Mouse (Mus musculus): ENCODE results near the gene Gm20481. TPM values are rescaled to one million over a fixed set of nuclear protein-coding genes. Genes with fewer than 3 reads are reported as not detected.
"Not testable (repeated sequence)": the region's sequence is repeated elsewhere in the genome, so short reads cannot be mapped to it uniquely, and the experiment has no call there.

Gm20481 gene
- polyA plus RNA-seq, 1 experiment from 2014 or later, result not detected

DNA sequence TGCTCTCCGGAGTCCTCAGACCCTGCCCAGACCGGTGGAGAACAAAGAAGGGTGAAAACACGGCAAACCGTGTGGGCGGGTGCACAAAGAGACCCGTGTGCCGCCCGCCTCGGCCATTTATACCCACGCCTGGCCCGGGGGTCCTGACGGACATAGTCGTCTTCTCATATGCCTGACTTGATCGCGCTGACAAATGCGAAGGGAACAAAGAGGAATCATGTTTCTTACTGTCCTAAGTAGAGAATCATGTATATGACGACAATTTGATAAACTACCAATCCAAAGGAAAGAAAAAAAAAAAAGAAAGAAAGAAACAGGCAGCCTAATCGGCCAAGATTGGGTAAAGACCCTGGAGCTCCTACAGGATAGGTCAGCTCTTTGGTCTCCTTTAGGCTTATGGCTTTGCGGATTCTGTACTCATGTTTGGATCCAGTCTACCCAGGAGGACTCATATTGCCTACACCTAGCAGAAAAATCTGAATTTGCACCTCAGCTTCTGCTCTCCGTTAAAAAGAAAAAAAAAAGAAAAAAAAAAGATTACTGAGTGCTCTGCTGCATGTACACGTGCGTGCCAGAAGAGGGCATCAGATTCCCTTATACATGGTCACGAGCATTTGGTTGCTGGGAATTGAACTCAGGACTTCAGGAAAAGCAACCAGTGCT lies 17.2 kb upstream of the Gm20481 start:
- Histone ChIP-seq H3K27me3 (peaks cover 8% of the 10 kb centered on the region; the same call in 1 of the 2 replicates), H3K27ac (peak overlapping the region; percentile 95), H3K9ac (peak overlapping the region; percentile 99), H3K36me3 (peaks cover 18% of the 10 kb centered on the region), H3K4me2 (replicated peaks) (peak overlapping the region; percentile 83), H3K4me1 (peaks cover 9% of the 10 kb centered on the region), H3K4me3 (peak overlapping the region; percentile 87), H3K9me3 (no peaks in the 10 kb centered on the region)
- peak; percentile 68; the same call in 1 of the 2 replicates for ATAC-seq (ENCODE audit: insufficient number of reproducible peaks, insufficient read depth, low FRiP score, low TSS enrichment)
- under 1% methylated on average over 23 of the region's 23 CpGs for WGBS

DNA sequence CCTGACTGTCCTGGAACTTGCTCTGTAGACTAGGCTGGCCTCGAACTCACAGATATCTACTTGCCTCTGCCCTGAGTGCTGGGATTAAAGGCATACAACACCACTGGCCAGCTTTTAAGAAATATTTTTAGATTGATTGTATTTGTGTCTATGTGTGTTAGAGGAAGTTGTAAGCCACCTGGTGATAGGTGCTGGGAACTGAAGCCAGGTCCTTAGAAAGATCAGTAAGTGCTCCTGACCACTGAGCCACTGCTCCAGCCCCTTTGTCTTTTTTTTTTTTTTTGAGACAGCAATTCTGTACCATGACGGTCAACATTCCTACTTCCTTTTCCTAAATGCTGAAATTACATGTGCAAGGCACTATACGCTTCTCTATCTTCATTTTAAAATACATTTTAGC lies 16.5 kb upstream of the Gm20481 start:
- H3K27ac ChIP-seq, result peak overlapping the region; percentile 95; the same call in 1 of the 2 replicates
- H3K4me3 ChIP-seq, result peak overlapping the region; percentile 87
- H3K4me2 ChIP-seq (replicated peaks), result peak overlapping the region; percentile 83; the same call in 1 of the 2 replicates

DNA sequence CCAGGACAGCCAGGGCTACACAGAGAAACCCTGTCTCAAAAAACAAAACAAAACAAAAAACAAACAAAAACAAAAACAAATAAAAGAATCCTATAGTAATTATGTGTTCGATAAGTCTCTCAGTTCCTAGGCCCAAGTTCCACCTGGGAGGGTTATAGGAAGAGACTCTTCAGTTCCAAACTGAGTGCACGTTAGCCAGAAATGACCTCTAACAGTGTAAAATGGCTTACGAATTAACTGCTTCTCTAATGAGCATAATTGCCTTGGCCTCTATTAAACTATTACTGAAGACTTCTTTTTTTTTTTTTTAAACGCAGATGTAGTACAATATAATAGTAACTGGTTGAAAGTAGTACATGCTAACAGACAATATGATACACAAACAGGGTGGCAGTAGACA lies 15.8 kb upstream of the Gm20481 start:
- ATAC-seq (ENCODE audit: insufficient number of reproducible peaks, insufficient read depth, low FRiP score, low TSS enrichment), result no peak
- WGBS, result 86% methylated on average over 4 of the region's 4 CpGs
- Histone ChIP-seq H3K4me1 (peaks cover 9% of the 10 kb centered on the region), H3K9ac (no peak overlapping the region), H3K4me2 (replicated peaks) (no peak overlapping the region), H3K36me3 (peaks cover 18% of the 10 kb centered on the region), H3K9me3 (no peaks in the 10 kb centered on the region), H3K27ac (no peak overlapping the region), H3K27me3 (peaks cover 8% of the 10 kb centered on the region; the same call in 1 of the 2 replicates), H3K4me3 (no peak overlapping the region)

More for the DNA sequence above, 16.5 kb upstream of the Gm20481 start:
- H3K9me3 ChIP-seq, result no peaks in the 10 kb centered on the region
- H3K27me3 ChIP-seq, result peaks cover 8% of the 10 kb centered on the region; the same call in 1 of the 2 replicates
- H3K4me1 ChIP-seq, result peaks cover 9% of the 10 kb centered on the region
- no peak for ATAC-seq (ENCODE audit: insufficient number of reproducible peaks, insufficient read depth, low FRiP score, low TSS enrichment)
- WGBS, result 91% methylated on average over 3 of the region's 3 CpGs
- H3K36me3 ChIP-seq, result peaks cover 18% of the 10 kb centered on the region
- H3K9ac ChIP-seq, result no peak overlapping the region

DNA sequence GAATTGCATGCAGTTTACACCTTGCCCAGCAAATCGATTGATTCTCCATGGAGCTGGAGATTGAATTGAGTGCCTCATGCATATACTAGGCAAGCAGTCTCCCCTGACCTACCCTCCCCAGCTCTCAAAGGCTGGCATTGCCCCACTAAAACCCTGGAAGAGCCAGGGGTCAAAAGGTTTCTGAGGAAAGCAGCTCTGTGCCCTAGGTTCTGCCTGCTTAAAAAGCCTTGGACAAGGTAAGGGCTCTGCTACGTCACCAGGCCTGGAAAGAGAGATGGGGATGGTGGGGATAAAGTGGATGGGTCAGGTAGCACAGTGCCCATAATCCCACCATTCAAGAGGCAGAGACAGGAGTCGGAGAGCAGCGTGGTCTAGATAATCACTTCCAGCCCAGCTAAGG lies 14.9 kb upstream of the Gm20481 start:
- Histone ChIP-seq H3K27me3 (peaks cover 8% of the 10 kb centered on the region; the same call in 1 of the 2 replicates), H3K9ac (no peak overlapping the region), H3K36me3 (peaks cover 12% of the 10 kb centered on the region), H3K4me2 (replicated peaks) (no peak overlapping the region), H3K4me3 (no peak overlapping the region), H3K27ac (no peak overlapping the region), H3K9me3 (no peaks in the 10 kb centered on the region), H3K4me1 (peaks cover 9% of the 10 kb centered on the region)
- 46% methylated on average over 4 of the region's 4 CpGs for WGBS
- ATAC-seq (ENCODE audit: insufficient number of reproducible peaks, insufficient read depth, low FRiP score, low TSS enrichment), result no peak

DNA sequence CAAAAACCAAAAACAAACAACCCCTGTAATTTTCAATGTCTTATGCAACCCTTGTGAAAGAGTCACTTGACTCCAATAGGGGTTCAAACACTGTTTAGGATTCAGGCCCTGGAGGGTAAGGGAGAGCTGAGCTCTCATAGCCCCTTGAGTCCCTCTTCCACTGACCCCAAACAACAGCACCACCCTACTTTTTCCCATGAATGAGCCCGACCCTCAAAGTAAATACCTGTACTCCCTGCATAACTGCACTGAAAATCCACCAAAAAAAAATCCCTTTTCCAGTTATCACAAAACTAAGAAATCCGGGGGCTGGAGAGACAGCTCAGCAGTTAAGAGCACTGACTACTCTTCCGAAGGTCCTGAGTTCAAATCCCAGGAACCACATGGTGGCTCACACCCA lies 13.8 kb upstream of the Gm20481 start:
- Histone ChIP-seq H3K4me3 (no peak overlapping the region), H3K4me2 (replicated peaks) (no peak overlapping the region), H3K36me3 (peaks cover 1% of the 10 kb centered on the region), H3K4me1 (peaks cover 7% of the 10 kb centered on the region), H3K9me3 (no peaks in the 10 kb centered on the region), H3K9ac (no peak overlapping the region), H3K27me3 (peaks cover 8% of the 10 kb centered on the region; the same call in 1 of the 2 replicates), H3K27ac (no peak overlapping the region)
- WGBS, result 83% methylated on average over 3 of the region's 3 CpGs
- no peak for ATAC-seq (ENCODE audit: insufficient number of reproducible peaks, insufficient read depth, low FRiP score, low TSS enrichment)

DNA sequence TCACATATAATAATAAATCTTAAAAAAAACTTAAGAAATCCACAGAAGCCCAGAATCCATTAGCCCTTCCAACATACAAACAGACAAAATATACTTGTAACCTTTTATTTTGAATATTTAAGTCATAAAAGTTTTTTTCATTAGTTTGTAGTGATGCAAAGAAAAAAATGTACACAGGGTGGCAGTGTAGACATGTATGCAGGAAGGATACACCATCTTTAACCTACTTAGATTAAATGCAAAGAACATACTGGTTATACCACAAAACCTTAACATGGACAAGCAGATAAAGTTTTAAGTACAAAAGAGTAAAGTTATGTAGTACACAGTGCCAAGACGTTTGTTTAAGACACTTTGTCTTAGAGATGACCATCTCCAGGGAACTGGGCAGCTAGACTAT lies 13.4 kb upstream of the Gm20481 start:
- no peak overlapping the region for H3K4me2 ChIP-seq (replicated peaks)
- H3K27ac ChIP-seq, result no peak overlapping the region
- no peaks in the 10 kb centered on the region for H3K36me3 ChIP-seq
- H3K9ac ChIP-seq, result no peak overlapping the region
- peaks cover 8% of the 10 kb centered on the region for H3K27me3 ChIP-seq
- H3K4me1 ChIP-seq, result 0 out of 2 replicates have a peak, but pooled peaks cover 5% of the 10 kb centered on the region
- H3K4me3 ChIP-seq, result no peak overlapping the region
- H3K9me3 ChIP-seq, result no peaks in the 10 kb centered on the region
- ATAC-seq (ENCODE audit: insufficient number of reproducible peaks, insufficient read depth, low FRiP score, low TSS enrichment), result no peak
- WGBS, result 50% methylated on average over 1 of the region's 1 CpGs

DNA sequence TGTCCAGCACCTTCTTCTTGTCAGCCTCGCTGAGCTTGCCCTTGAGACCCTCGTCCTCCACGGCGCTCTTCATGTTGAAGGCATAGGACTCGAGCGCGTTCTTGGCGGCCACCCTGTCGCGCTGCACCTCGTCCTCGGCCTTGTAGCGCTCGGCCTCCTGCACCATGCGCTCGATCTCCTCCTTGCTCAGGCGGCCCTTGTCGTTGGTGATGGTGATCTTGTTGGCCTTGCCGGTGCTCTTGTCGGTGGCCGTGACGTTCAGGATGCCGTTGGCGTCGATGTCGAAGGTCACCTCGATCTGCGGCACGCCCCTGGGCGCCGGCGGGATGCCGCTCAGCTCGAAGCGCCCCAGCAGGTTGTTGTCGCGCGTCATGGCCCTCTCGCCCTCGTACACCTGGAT lies 12.4 kb upstream of the Gm20481 start:
- not testable (repeated sequence) for H3K4me2 ChIP-seq (replicated peaks); H3K27ac ChIP-seq; H3K4me3 ChIP-seq; H3K9me3 ChIP-seq; H3K36me3 ChIP-seq; H3K9ac ChIP-seq; H3K27me3 ChIP-seq; H3K4me1 ChIP-seq; ATAC-seq (ENCODE audit: insufficient number of reproducible peaks, insufficient read depth, low FRiP score, low TSS enrichment)
- WGBS, result 31% methylated on average over 37 of the region's 40 CpGs

DNA sequence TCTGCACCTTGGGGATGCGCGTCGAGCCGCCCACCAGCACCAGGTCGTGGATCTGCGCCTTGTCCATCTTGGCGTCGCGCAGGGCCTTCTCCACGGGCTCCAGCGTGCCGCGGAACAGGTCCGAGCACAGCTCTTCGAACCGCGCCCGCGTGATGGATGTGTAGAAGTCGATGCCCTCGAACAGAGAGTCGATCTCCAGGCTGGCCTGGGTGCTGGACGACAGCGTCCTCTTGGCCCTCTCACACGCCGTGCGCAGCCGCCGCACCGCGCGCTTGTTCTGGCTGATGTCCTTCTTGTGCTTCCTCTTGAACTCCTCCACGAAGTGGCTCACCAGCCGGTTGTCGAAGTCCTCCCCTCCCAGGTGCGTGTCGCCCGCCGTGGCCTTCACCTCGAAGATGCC lies 11.7 kb upstream of the Gm20481 start:
- ATAC-seq (ENCODE audit: insufficient number of reproducible peaks, insufficient read depth, low FRiP score, low TSS enrichment); H3K4me3 ChIP-seq; H3K27me3 ChIP-seq; H3K27ac ChIP-seq; H3K36me3 ChIP-seq; H3K9ac ChIP-seq; H3K9me3 ChIP-seq; H3K4me1 ChIP-seq; H3K4me2 ChIP-seq (replicated peaks): not testable (repeated sequence)
- 27% methylated on average over 31 of the region's 40 CpGs for WGBS

DNA sequence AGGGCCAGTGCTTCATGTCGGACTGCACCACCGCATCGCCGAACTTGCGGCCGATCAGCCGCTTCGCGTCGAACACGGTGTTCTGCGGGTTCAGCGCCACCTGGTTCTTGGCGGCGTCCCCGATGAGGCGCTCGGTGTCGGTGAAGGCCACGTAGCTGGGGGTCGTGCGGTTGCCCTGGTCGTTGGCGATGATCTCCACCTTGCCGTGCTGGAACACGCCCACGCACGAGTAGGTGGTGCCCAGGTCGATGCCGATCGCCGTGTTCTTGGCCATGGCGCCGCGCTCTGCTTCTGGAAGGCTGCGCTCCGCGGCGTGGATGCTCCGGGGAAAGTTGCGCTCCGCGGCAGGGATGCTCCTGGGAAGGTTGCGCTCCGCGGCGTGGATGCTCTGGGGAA lies 11.0 kb upstream of the Gm20481 start:
- ATAC-seq (ENCODE audit: insufficient number of reproducible peaks, insufficient read depth, low FRiP score, low TSS enrichment), result peak; percentile 12; the same call in 1 of the 2 replicates
- not testable (repeated sequence) for H3K36me3 ChIP-seq, H3K27ac ChIP-seq, H3K4me1 ChIP-seq, H3K27me3 ChIP-seq, H3K9ac ChIP-seq, H3K9me3 ChIP-seq
- 2% methylated on average over 31 of the region's 47 CpGs for WGBS
- peak overlapping the region; percentile 57 for H3K4me2 ChIP-seq (replicated peaks)
- peak overlapping the region; percentile 51 for H3K4me3 ChIP-seq

DNA sequence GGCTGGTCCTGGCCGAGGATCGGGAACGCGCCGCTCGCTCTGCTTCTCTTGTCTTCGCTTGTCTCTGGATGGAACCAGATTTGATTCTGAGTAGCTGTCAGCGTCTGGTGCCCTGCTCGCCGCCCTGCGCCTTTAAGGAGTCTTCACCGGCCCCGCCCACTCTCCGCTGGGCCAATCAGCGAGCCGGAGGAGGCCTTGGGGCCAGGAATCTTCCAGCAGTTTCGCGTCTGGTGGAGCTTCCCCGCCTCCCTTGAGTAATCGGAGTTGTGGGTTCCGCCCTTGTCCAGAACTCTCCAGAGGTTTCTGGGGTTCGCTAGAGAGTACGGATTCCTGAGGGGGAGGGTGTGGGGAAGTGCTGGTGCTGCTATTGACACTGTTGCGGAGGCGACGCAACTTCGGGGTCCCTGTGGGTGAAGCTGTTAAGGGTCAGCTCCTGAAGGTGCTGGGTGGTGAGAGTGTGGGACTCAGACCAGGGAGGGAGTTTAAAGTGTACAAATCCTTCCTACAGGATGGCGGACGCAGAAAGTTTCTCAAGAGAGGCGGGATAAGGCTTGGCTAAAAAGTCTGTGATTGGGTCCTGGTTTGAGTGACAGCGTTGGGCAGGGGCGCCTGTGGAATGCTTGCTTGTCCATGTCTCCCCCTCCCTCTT lies 10.5 kb upstream of the Gm20481 start, which contains the start of gene Hspa1b:
Hspa1b (minus strand) TSS at position 109 of the 649 bp plus-strand sequence.
- peak; percentile 84 for ATAC-seq (ENCODE audit: insufficient number of reproducible peaks, insufficient read depth, low FRiP score, low TSS enrichment)
- H3K9me3 ChIP-seq, H3K27me3 ChIP-seq, H3K36me3 ChIP-seq, H3K4me1 ChIP-seq: not testable (repeated sequence)
- H3K9ac ChIP-seq, result peak within 1 kb of the TSS; percentile 65
- H3K4me3 ChIP-seq, result peak within 1 kb of the TSS; percentile 51
- peak within 1 kb of the TSS; percentile 93 for H3K27ac ChIP-seq
- WGBS, result under 1% methylated on average over 30 of the region's 32 CpGs
- H3K4me2 ChIP-seq (replicated peaks), result peak within 1 kb of the TSS; percentile 57

DNA sequence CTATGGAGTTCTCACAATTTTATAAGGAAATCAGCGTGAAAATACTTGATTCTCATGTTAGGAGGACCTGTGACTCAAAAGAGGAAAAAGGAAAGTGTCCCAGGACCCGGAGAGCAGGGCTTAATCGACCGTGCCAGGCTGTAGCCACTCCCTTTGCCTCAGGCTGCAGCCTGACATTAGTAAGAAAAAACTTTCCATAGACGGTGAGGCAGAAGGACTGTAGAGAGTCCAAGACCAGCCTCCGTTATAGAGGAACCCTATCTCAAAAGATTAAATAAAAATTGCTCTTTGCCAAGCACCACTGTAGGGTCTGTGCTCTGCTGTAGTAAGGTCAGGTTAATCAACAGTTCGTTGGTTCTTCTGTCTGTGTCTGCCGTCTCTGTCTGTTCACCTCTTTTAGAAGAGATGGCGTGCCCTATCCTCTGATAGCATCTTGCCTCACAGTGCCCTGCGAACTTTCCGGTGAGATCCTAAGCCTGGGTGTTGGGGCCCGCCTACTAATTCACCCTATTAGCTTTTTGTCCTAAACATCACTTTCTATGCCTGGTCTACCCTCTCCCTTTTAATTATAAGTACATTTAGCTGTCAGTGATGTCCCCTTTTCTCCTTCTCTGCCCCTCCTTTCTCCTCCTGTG lies 9.7 kb upstream of the Gm20481 start:
- Histone ChIP-seq H3K36me3 (no peaks in the 10 kb centered on the region), H3K27ac (peak overlapping the region; percentile 93), H3K4me2 (replicated peaks) (peak overlapping the region; percentile 57), H3K27me3 (peaks cover 8% of the 10 kb centered on the region), H3K4me3 (peak overlapping the region; percentile 51), H3K9ac (peak overlapping the region; percentile 31), H3K9me3 (no peaks in the 10 kb centered on the region), H3K4me1 (0 out of 2 replicates have a peak, but pooled peaks cover 5% of the 10 kb centered on the region)
- ATAC-seq (ENCODE audit: insufficient number of reproducible peaks, insufficient read depth, low FRiP score, low TSS enrichment), result no peak
- 11% methylated on average over 12 of the region's 12 CpGs for WGBS

Measured in embryonic facial prominence, embryonic 12.5 days (tissue).